Mouse (Mus musculus) limb, embryonic 14.5 days (tissue): Measurements from ENCODE around the gene Gm9195. TPM values are rescaled to one million over a fixed set of nuclear protein-coding genes. Genes with fewer than 3 reads are reported as not detected.

Experiments used
- ATAC-seq: fragments of 200-750 bp; cut with Nextera tagmentation; 2 replicates; pipeline ENCODE4 v1.8.0; 2017; ENCODE audit warnings: low read depth, moderate number of reproducible peaks, moderate TSS enrichment; ENCODE audit not compliant: low FRiP score
- DNase-seq: peaks from one replicate; pipeline ENCODE4 v3.0.0-alpha.2; 2015; ENCODE audit warnings: low spot score
- H3K27ac ChIP-seq: fragments of 300-500 bp; sonication (generic); replicated peaks from 2 replicates; pipeline ENCODE4 v1.5.1; 2014; ENCODE audit warnings: low read depth, mild to moderate bottlenecking, low read length, moderate library complexity, mixed read lengths
- H3K27me3 ChIP-seq: fragments of 300-500 bp; sonication (generic); 2 replicates; pipeline ENCODE4 v1.6.1; 2014; ENCODE audit warnings: low read length, mixed read lengths; ENCODE audit not compliant: control insufficient read depth, insufficient read depth
- H3K36me3 ChIP-seq: fragments of 300-500 bp; sonication (generic); 2 replicates; pipeline ENCODE4 v1.6.1; 2014; ENCODE audit warnings: mild to moderate bottlenecking, low read length, moderate library complexity, mixed read lengths; ENCODE audit not compliant: control insufficient read depth, insufficient read depth
- H3K4me1 ChIP-seq: fragments of 300-500 bp; sonication (generic); 2 replicates; pipeline ENCODE4 v1.6.1; 2014; ENCODE audit warnings: antibody characterized with exemption, low read length, mixed read lengths; ENCODE audit not compliant: control insufficient read depth, insufficient read depth
- H3K4me2 ChIP-seq: fragments of 300-500 bp; sonication (generic); replicated peaks from 2 replicates; pipeline ENCODE4 v1.6.1; 2014; ENCODE audit warnings: low read depth, mild to moderate bottlenecking, low read length, moderate library complexity; ENCODE audit not compliant: severe bottlenecking
- H3K4me3 ChIP-seq: fragments of 300-500 bp; sonication (generic); replicated peaks from 2 replicates; pipeline ENCODE4 v1.5.1; 2014; ENCODE audit warnings: low read length
- H3K9ac ChIP-seq: fragments of 300-500 bp; sonication (generic); 2 replicates; pipeline ENCODE4 v1.6.1; 2014; ENCODE audit warnings: mild to moderate bottlenecking, low read depth, low read length, moderate library complexity; ENCODE audit not compliant: severe bottlenecking
- H3K9me3 ChIP-seq: fragments of 300-500 bp; sonication (generic); 2 replicates; pipeline ENCODE4 v1.6.1; 2016; ENCODE audit warnings: low read length; ENCODE audit not compliant: control insufficient read depth
- POLR2A ChIP-seq: fragments of 200-500 bp; IDR thresholded peaks from 2 replicates; pipeline ENCODE4 v1.8.0; 2012; ENCODE audit warnings: inconsistent platforms, mild to moderate bottlenecking, moderate library complexity, borderline replicate concordance; ENCODE audit not compliant: insufficient read depth, insufficient read length; ENCODE audit errors: extremely low read depth
- WGBS: fragments of 180-500 bp; shearing (Covaris S2); extraction: QIAGEN DNeasy Blood & Tissue Kit; methylation state at CpG from one replicate; pipeline ENCODE4 v1.1.7; 2014; 5-methylcytosine and 5-hydroxymethylcytosine counted together
- polyA plus RNA-seq, 2 experiments: library from polyadenylated mRNA; depleted of rRNA in 1 of 2; stranded (reverse) in 1 of 2; unstranded in 1 of 2; fragments of >200 nt; fragmentation: Nextera tagmentation in 1 of 2; extraction: Ambion mirVana in 1 of 2; gene quantifications; 2 replicates each; pipeline versions ENCODE4 v1.2.1 to v1.2.3; 2012 to 2014

Gene Gm9195
- polyA plus RNA-seq, 2 experiments, result not detected

DNA sequence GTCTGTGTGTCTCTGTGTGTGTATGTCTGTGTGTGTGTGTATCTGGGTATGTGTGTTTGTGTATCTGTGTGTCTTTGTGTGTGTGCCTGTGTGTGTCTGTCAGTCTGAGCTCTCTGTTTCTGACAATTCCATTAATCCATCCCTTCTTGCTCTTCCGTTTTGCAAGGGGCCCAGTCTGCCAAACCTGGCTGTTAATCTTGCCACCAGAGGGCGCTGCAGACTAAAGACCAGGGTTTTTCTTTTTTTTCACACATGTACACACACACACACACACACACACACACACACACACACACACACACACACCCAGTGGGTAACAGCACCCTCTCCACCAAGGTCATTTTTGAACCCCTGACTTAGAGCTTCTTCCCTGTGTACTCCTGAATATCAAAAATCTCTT lies 114.4 kb downstream of the Gm9195 start:
- 13% methylated on average over 2 of the region's 2 CpGs for WGBS
- no peak overlapping the region for H3K9ac ChIP-seq
- H3K27me3 ChIP-seq, result no peaks in the 10 kb centered on the region
- no peak for TF ChIP-seq POLR2A
- no peak overlapping the region for H3K27ac ChIP-seq
- no peaks in the 10 kb centered on the region for H3K36me3 ChIP-seq
- DNase-seq (peak; percentile 35), ATAC-seq (no peak)
- H3K4me2 ChIP-seq, result no peak overlapping the region
- H3K9me3 ChIP-seq, result no peaks in the 10 kb centered on the region
- no peaks in the 10 kb centered on the region for H3K4me1 ChIP-seq
- H3K4me3 ChIP-seq, result no peak overlapping the region

Other genes with a start within 250 kb of the Gm9195 start
- 29.0 and 31.4 TPM in 2 replicates for gene Fndc3a, start 218.2 kb upstream of the Gm9195 start, polyA plus RNA-seq (2012; rRNA removed)
- gene Fndc3a, start 218.2 kb upstream of the Gm9195 start, polyA plus RNA-seq (2014; fragmentation: Nextera tagmentation; extraction: Ambion mirVana), result 39.4 and 41.3 TPM in 2 replicates